Mouse (Mus musculus) forebrain, embryonic 14.5 days (tissue): ENCODE results near the gene Hist2h3c1. TPM values are rescaled to one million over a fixed set of nuclear protein-coding genes. Genes with fewer than 3 reads are reported as not detected.
"Not testable (repeated sequence)": the region's sequence is repeated elsewhere in the genome, so short reads cannot be mapped to it uniquely, and the experiment has no call there.

Source experiments
- ATAC-seq: fragments of 200-750 bp; cut with Nextera tagmentation; 2 replicates; pipeline ENCODE4 v1.8.0; 2017; ENCODE audit warnings: mild to moderate bottlenecking, moderate library complexity
- DNase-seq: peaks from one replicate; pipeline ENCODE4 v3.0.0-alpha.2; 2015; ENCODE audit warnings: low spot score
- H3K27ac ChIP-seq: fragments of 300-500 bp; sonication (generic); 2 replicates; pipeline ENCODE4 v1.5.1; 2014; ENCODE audit warnings: low read depth, mild to moderate bottlenecking, control low read depth, low read length, moderate library complexity
- H3K27me3 ChIP-seq: fragments of 300-500 bp; sonication (generic); replicated peaks from 2 replicates; pipeline ENCODE4 v1.6.1; 2014; ENCODE audit warnings: low read length, control low read depth, mixed read lengths; ENCODE audit not compliant: control insufficient read depth, insufficient read depth
- H3K36me3 ChIP-seq: fragments of 300-500 bp; sonication (generic); 2 replicates; pipeline ENCODE4 v1.6.1; 2014; ENCODE audit warnings: low read length, control low read depth; ENCODE audit not compliant: control insufficient read depth, insufficient read depth
- H3K4me1 ChIP-seq: fragments of 300-500 bp; sonication (generic); 2 replicates; pipeline ENCODE4 v1.6.1; 2014; ENCODE audit warnings: antibody characterized with exemption, low read length, control low read depth; ENCODE audit not compliant: control insufficient read depth, insufficient read depth
- H3K4me2 ChIP-seq: fragments of 300-500 bp; sonication (generic); 2 replicates; pipeline ENCODE4 v1.6.1; 2014; ENCODE audit warnings: mild to moderate bottlenecking, control low read depth, low read length
- H3K4me3 ChIP-seq: fragments of 300-500 bp; sonication (generic); 2 replicates; pipeline ENCODE4 v1.5.1; 2014; ENCODE audit warnings: low read depth, low read length, control low read depth
- H3K9ac ChIP-seq: fragments of 300-500 bp; sonication (generic); 2 replicates; pipeline ENCODE4 v1.6.1; 2014; ENCODE audit warnings: mild to moderate bottlenecking, low read length, control low read depth, moderate library complexity
- H3K9me3 ChIP-seq: fragments of 300-500 bp; sonication (generic); replicated peaks from 2 replicates; pipeline ENCODE4 v1.6.1; 2016; ENCODE audit warnings: low read length, control low read depth, mixed read lengths; ENCODE audit not compliant: control insufficient read depth
- WGBS: fragments of 180-500 bp; shearing (Covaris S2); extraction: QIAGEN DNeasy Blood & Tissue Kit; methylation state at CpG from one replicate; pipeline ENCODE4 v1.1.7; 2014; 5-methylcytosine and 5-hydroxymethylcytosine counted together
- microRNA-seq: library from miRNA; unstranded; fragments of <30 nt; microRNA quantifications from one replicate; pipeline ENCODE4, GENCODE M21; 2016
- polyA plus RNA-seq: library from polyadenylated mRNA; unstranded; fragments of >200 nt; fragmentation: Nextera tagmentation; extraction: Ambion mirVana; gene quantifications from 2 replicates; pipeline ENCODE4 v1.2.1, GENCODE M21; 2014

Hist2h3c1 gene
- polyA plus RNA-seq, 1 experiment from 2014 or later = not detected

DNA sequence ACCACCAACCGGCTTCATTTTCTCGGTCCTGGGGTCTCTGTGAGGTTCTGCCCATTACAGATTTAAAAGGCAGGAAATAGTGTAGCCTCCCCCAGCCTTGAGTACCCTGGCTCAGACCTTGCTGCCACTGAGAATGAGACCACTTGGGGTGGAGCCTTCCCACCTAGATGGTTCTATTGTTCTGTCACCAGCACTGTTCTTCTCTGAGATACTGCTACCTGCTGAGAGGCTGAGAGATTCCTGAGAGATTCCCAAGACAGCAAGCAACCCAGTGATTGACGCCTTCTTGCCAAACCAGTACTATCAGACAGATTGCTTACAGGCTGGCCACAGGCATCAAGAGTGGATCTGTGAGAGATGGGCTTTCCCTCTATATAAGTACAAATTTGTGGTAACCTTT, 42.7 kb downstream of the Hist2h3c1 start:
- Histone ChIP-seq H3K36me3 (no peaks in the 10 kb centered on the region), H3K4me2 (no peak overlapping the region), H3K9ac (no peak overlapping the region), H3K9me3 (no peaks in the 10 kb centered on the region), H3K27ac (no peak overlapping the region), H3K4me1 (no peaks in the 10 kb centered on the region), H3K27me3 (no peaks in the 10 kb centered on the region), H3K4me3 (no peak overlapping the region)
- no peak for DNase-seq
- WGBS = 79% methylated on average over 3 of the region's 3 CpGs
- no peak for ATAC-seq

DNA sequence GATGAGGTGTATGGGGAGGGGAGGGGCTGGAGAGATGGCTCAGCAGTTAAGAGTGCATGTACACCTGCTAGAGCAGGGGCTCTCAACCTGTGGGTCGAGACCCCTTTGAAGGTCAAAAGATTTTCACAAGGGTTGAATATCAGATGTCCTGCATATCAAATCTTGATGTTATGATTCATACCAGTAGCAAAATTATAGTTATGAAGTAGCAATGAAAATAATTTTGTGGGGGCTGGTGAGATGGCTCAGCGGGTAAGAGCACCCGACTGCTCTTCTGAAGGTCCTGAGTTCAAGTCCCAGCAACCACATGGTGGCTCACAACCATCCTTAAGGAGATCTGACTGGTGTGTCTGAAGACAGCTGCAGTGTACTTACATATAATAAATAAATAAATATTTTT, 44.2 kb downstream of the Hist2h3c1 start:
- WGBS = 99% methylated on average over 3 of the region's 3 CpGs
- H3K4me3 ChIP-seq, H3K27ac ChIP-seq, H3K9me3 ChIP-seq, H3K36me3 ChIP-seq, H3K27me3 ChIP-seq, ATAC-seq, H3K9ac ChIP-seq, H3K4me2 ChIP-seq, H3K4me1 ChIP-seq, DNase-seq: not testable (repeated sequence)

DNA sequence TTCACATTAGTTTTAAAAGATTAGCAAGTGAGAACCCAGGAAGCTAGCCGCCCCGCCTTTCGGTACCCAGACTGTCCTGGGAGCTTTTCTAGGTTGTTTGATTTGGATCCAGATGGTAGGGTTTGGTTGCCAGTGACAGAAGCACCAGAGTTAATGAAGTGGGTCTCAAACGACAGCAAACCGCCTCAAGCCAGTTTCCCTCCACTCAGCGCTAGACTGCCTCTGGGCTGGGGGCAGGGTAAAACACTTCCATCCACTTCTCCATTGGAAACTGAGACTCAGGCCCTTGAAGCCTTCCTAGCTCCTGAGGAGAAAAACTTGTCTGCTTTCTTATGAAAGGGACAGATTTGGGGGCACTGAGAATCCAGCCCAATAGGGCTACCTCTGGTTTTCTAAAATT, 46.2 kb downstream of the Hist2h3c1 start:
- H3K4me2 ChIP-seq = no peak overlapping the region

DNA sequence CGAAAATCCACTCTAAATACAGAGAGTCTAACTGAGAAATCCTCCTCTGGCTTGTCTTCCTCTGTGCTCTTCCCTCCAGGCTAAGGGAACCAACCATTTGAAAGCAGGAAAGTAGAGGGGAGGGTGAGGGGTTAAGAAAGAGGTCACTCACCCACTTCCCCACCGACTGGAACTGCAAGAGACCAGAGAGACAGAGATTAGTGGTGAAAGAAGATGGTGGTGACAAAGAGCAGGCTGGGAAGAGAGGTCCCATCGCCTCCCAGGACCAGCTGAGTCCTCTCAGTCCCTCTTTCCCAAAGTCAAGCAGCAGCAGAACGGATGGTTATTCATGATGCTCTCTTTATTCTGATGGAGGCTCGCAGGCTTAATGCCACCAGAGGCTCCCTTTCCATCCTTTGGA, 46.9 kb downstream of the Hist2h3c1 start:
- Histone ChIP-seq H3K36me3 (no peaks in the 10 kb centered on the region), H3K27me3 (no peaks in the 10 kb centered on the region), H3K9ac (no peak overlapping the region), H3K4me2 (no peak overlapping the region), H3K9me3 (no peaks in the 10 kb centered on the region), H3K27ac (no peak overlapping the region), H3K4me1 (no peaks in the 10 kb centered on the region), H3K4me3 (no peak overlapping the region)
- 47% methylated on average over 5 of the region's 5 CpGs for WGBS
- no peak for DNase-seq
- ATAC-seq = no peak

More for the DNA sequence above, 46.2 kb downstream of the Hist2h3c1 start:
- no peak overlapping the region for H3K4me3 ChIP-seq
- no peak for DNase-seq
- no peak overlapping the region for H3K9ac ChIP-seq
- ATAC-seq = no peak
- WGBS = 75% methylated on average over 6 of the region's 6 CpGs
- no peaks in the 10 kb centered on the region for H3K27me3 ChIP-seq
- no peaks in the 10 kb centered on the region for H3K36me3 ChIP-seq
- H3K4me1 ChIP-seq = no peaks in the 10 kb centered on the region
- H3K27ac ChIP-seq = no peak overlapping the region
- no peaks in the 10 kb centered on the region for H3K9me3 ChIP-seq

DNA sequence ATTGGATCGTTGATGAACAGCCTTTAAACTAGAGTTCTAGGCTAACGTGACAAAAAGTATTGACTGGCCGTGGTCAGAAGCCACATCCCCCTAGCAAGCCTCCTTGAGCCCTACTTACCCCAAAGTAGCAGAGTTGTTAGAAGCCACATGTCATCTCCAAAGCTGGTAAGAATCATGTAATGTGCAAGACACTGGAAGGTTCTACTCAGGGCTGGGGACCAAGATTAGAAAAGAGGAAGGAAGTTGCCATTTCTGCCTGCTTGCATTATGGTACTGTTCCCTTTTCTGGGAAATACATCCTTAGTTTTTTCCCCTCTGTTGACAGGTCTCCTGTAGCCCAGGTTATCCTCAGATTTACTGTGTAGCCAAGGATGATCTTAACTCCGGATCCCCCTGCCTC, 47.3 kb downstream of the Hist2h3c1 start, which contains the start of gene Fcgr1:
Gene Fcgr1, minus strand, starts transcription at position 183 of the 400 bp plus-strand sequence.
- Histone ChIP-seq H3K27me3 (no peaks in the 10 kb centered on the region), H3K9me3 (no peaks in the 10 kb centered on the region), H3K4me2 (no peak within 1 kb of the TSS), H3K36me3 (no peaks in the 10 kb centered on the region), H3K9ac (no peak within 1 kb of the TSS), H3K4me1 (no peaks in the 10 kb centered on the region), H3K4me3 (no peak within 1 kb of the TSS), H3K27ac (no peak within 1 kb of the TSS)
- 82% methylated on average over 4 of the region's 4 CpGs for WGBS
- ATAC-seq = no peak
- DNase-seq = no peak

Small RNA genes lying within 50 kb of the gene (microRNA-seq; reads per million reads assigned to microRNA genes)
- gene Gm44492 (not detected), gene Gm47311 (not detected), gene Gm47313 (not detected)

Other genes with a start within 250 kb of the Hist2h3c1 start
- 48.3 and 54.8 TPM in 2 replicates for gene Vps45, start 188.2 kb upstream of the Hist2h3c1 start, polyA plus RNA-seq
- 4.0 and 4.4 TPM in 2 replicates for gene Otud7b, start 142.2 kb upstream of the Hist2h3c1 start, polyA plus RNA-seq
- 7.0 and 7.9 TPM in 2 replicates for gene Mtmr11, start 84.7 kb upstream of the Hist2h3c1 start, polyA plus RNA-seq
- gene Sf3b4, start 74.4 kb upstream of the Hist2h3c1 start, polyA plus RNA-seq = 169 and 170 TPM in 2 replicates
- gene Sv2a, start 65.5 kb upstream of the Hist2h3c1 start, polyA plus RNA-seq = 44.4 and 56.2 TPM in 2 replicates
- 80.7 and 96.3 TPM in 2 replicates for gene Bola1, start 27.0 kb upstream of the Hist2h3c1 start, polyA plus RNA-seq
- gene Hist2h2ab, start 26.8 kb upstream of the Hist2h3c1 start, polyA plus RNA-seq = 1.7 TPM in 1 of 2 replicates, not detected in the other
- 3.4 and 7.5 TPM in 2 replicates for gene Hist2h2ac, start 25.8 kb upstream of the Hist2h3c1 start, polyA plus RNA-seq
- 11.8 and 12.5 TPM in 2 replicates for gene Hist2h2be, start 25.6 kb upstream of the Hist2h3c1 start, polyA plus RNA-seq
- 5.2 and 9.1 TPM in 2 replicates for gene Hist2h3c2, start 7.6 kb upstream of the Hist2h3c1 start, polyA plus RNA-seq
- gene Hist2h2aa2, start 6.4 kb upstream of the Hist2h3c1 start, polyA plus RNA-seq = 58.1 and 74.2 TPM in 2 replicates
- gene Hist2h2aa1, start 1.2 kb upstream of the Hist2h3c1 start, polyA plus RNA-seq = 23.1 and 35.7 TPM in 2 replicates
- 3.8 and 8.1 TPM in 2 replicates for gene Hist2h4, start 16.6 kb downstream of the Hist2h3c1 start, polyA plus RNA-seq
- gene Hist2h3b, start 22.0 kb downstream of the Hist2h3c1 start, polyA plus RNA-seq = 42.3 and 52.1 TPM in 2 replicates
- gene Hist2h2bb, start 23.1 kb downstream of the Hist2h3c1 start, polyA plus RNA-seq = 10.8 and 17.6 TPM in 2 replicates
- 1.5 and 1.6 TPM in 2 replicates for gene Fcgr1, start 47.3 kb downstream of the Hist2h3c1 start, polyA plus RNA-seq
- not detected in 2 replicates for gene BC107364, start 205.6 kb downstream of the Hist2h3c1 start, polyA plus RNA-seq